Mouse (Mus musculus) CH12.LX (cell line): ENCODE measurements at regions not wholly inside any gene's neighbourhood (a gene's known extent, or its start where the extent isn't known, plus 50 kb on each side); places are given as distances from the start of the nearest gene placed in this dataset.

Experiments used
- CTCF ChIP-seq, 2 experiments: IDR thresholded peaks in 1 of 2; conservative IDR thresholded peaks in 1 of 2; 2 replicates each; pipeline ENCODE4 v1.5.1; 2011 to 2012; ENCODE audit warnings: low read depth in 2 of 2, low read length in 2 of 2, improper control_type of control experiment in 1 of 2, inconsistent platforms in 1 of 2, mild to moderate bottlenecking in 1 of 2, moderate library complexity in 1 of 2
- HCFC1 ChIP-seq: IDR thresholded peaks from 2 replicates; pipeline ENCODE4 v1.6.1; 2012; ENCODE audit warnings: low read depth, mild to moderate bottlenecking, inconsistent platforms, low read length, improper control_type of control experiment
- JUN ChIP-seq: IDR thresholded peaks from 2 replicates; pipeline ENCODE4 v1.6.1; 2011; ENCODE audit warnings: low read depth, mild to moderate bottlenecking, low read length, improper control_type of control experiment, moderate library complexity; ENCODE audit not compliant: insufficient read depth
- MAX ChIP-seq: IDR thresholded peaks from 2 replicates; pipeline ENCODE4 v1.6.1; 2011; ENCODE audit warnings: low read length, improper control_type of control experiment
- POLR2A ChIP-seq: IDR thresholded peaks from 2 replicates; pipeline ENCODE4 v1.6.1; 2011; ENCODE audit warnings: low read depth, mild to moderate bottlenecking, improper control_type of control experiment, low read length
- POLR2AphosphoS2 ChIP-seq: IDR thresholded peaks from 2 replicates; pipeline ENCODE4 v1.6.1; 2011; ENCODE audit warnings: low read depth, low read length, improper control_type of control experiment
- USF1 ChIP-seq: IDR thresholded peaks from 2 replicates; pipeline ENCODE4 v1.6.1; 2014; ENCODE audit warnings: low read depth, mild to moderate bottlenecking, inconsistent platforms, low read length, improper control_type of control experiment

DNA sequence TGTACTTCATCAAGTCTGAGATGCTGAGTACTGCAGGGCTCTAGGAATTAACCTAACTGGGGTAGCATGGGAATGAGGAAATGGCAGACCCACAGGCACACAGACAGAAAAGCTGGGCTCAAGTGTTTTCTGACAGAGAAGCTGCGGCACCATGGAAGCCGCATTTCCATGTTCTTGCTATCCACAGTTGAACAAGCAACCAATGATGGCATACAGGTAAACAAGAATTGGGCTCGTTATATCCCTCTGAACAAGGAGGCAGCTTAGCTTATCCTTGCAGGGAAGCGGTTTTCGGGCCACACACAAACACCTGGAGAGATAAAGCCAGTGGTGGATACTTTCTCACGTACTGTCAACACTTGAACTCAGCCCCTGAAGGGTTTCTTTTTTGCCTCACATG, 246.4 kb upstream of the Hs6st1 start:
- TF ChIP-seq JUN (no peak), CTCF (conservative IDR thresholded peaks at IDR 0.05 in 1 of 2, IDR thresholded peaks at IDR 0.05 in 1 of 2; ENCODE audit: low read depth in 2 of 2, low read length in 2 of 2) (no peak), MAX (no peak), USF1 (no peak), HCFC1 (no peak), POLR2A (no peak), POLR2AphosphoS2 (no peak)
